ENCODE assay signal across 9 mouse cellular contexts in the genomic region with DNA sequence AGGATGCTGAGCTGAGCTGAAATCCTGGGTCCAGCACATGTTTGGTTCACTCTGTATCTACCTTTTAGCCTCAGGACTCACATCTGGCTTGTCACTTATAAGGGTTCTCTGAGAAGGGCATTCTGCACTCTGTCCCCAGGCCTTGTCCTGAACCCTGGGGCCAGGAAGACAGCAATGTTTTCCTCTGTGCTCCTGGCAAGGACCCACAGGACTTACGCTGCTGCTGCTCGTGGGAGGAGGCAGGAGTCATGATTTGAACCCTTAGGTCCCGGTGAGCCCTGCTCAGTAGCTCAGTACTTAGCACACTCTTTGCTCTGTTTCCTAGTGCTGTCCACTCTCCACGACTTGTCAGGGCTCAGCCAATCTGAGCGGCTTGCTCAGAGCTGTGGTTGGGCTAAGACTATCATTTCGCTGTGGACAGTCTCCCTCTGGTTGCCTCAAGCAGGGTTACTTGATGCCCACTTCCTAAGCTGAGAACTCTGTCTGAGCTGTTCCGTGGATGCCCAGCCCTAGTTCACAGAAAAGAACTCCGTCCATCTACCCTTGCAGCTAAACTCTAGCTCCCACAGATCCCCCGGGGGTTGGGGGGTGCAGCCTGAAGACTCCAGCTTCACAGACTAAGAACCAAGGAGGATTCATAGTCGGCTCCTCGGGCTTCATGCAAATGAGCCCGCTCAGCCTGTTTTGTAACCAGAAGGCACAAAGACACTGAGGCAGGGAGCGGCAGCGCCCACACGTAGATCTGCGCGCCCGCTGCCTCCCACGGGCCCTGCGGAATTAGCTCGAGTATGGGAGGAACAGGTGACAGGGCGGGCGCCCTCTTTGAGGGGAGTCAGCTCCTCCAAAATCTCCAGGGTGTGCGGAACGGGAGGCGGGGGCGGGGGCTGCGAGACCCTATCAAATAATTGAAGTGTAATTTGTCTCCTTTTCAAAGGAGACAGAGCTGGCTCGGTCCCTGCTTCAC. TPM values are rescaled to one million over a fixed set of nuclear protein-coding genes. Genes with fewer than 3 reads are reported as not detected.
DNase-seq lines count a peak whose midpoint lies in the region; ATAC-seq and TF ChIP-seq lines count a peak whose summit lies in the region.
"Had no signal": no experiment of that assay in that cellular context is flagged by ENCODE, and none has a peak within 500 bp of the region (broad histone marks: within the 10 kb centered on the region; RNA-seq: fewer than 3 reads in every experiment).

No protein-coding gene starts in this region.

- H3K4me2 ChIP-seq in lung, embryonic 15.5 days, result peak overlapping the region; percentile 45
- H3K4me2 ChIP-seq in forebrain, embryonic 15.5 days (replicated peaks), result peak overlapping the region; percentile 63
- peak overlapping the region; percentile 58 for H3K4me2 ChIP-seq in midbrain, embryonic 16.5 days (ENCODE audit: low read length)

- DNase-seq in lung, postnatal 36 days, result no peak
- peak; percentile 81 to 90 for DNase-seq in layer of hippocampus, adult 2 months (ENCODE audit: low spot score in 2 of 2)
- no peak for DNase-seq in ovary, postnatal 10 days (ENCODE audit: low spot score)
- no peak for DNase-seq in gastrocnemius, postnatal 10 days

- H3K9ac ChIP-seq in lung, embryonic 15.5 days, result no peak overlapping the region
- peak overlapping the region; percentile 52 for H3K9ac ChIP-seq in forebrain, embryonic 15.5 days (replicated peaks)
- H3K9ac ChIP-seq in midbrain, embryonic 16.5 days (ENCODE audit: low read depth, low read length), result peak overlapping the region; percentile 61
- H3K9ac ChIP-seq: liver, embryonic 14.5 days had no signal

- no peaks in the 10 kb centered on the region for H3K36me3 ChIP-seq in lung, embryonic 15.5 days
- H3K36me3 ChIP-seq in forebrain, embryonic 15.5 days, result no peaks in the 10 kb centered on the region
- no peaks in the 10 kb centered on the region for H3K36me3 ChIP-seq in midbrain, embryonic 16.5 days (ENCODE audit: control insufficient read depth, insufficient read depth, low read length)

- no peak overlapping the region for H3K27ac ChIP-seq in lung, embryonic 15.5 days
- peak overlapping the region; percentile 79 for H3K27ac ChIP-seq in forebrain, embryonic 15.5 days (replicated peaks)
- peak overlapping the region; percentile 97 for H3K27ac ChIP-seq in layer of hippocampus, adult 2 months
- peak overlapping the region; percentile 71 for H3K27ac ChIP-seq in midbrain, embryonic 16.5 days (ENCODE audit: low read length)
- H3K27ac ChIP-seq: liver, embryonic 14.5 days had no signal

- H3K27me3 ChIP-seq in lung, embryonic 15.5 days, result peaks cover 38% of the 10 kb centered on the region
- no peaks in the 10 kb centered on the region for H3K27me3 ChIP-seq in forebrain, embryonic 15.5 days
- no peaks in the 10 kb centered on the region for H3K27me3 ChIP-seq in midbrain, embryonic 16.5 days (ENCODE audit: control insufficient read depth, insufficient read depth, low read depth, low read length)

- 10% methylated on average over 29 of the region's 29 CpGs for WGBS in lung, embryonic 15.5 days
- 6% methylated on average over 29 of the region's 29 CpGs for WGBS in forebrain, embryonic 15.5 days
- 7% methylated on average over 29 of the region's 29 CpGs for WGBS in midbrain, embryonic 16.5 days

- peaks cover 12% of the 10 kb centered on the region for H3K4me1 ChIP-seq in lung, embryonic 15.5 days
- peaks cover 36% of the 10 kb centered on the region for H3K4me1 ChIP-seq in forebrain, embryonic 15.5 days
- peaks cover 15% of the 10 kb centered on the region for H3K4me1 ChIP-seq in midbrain, embryonic 16.5 days (ENCODE audit: control insufficient read depth, insufficient read depth, low read length)

- no peaks in the 10 kb centered on the region for H3K9me3 ChIP-seq in lung, embryonic 15.5 days
- H3K9me3 ChIP-seq in forebrain, embryonic 15.5 days, result no peaks in the 10 kb centered on the region
- H3K9me3 ChIP-seq in midbrain, embryonic 16.5 days (replicated peaks; ENCODE audit: control insufficient read depth, low read length, poor library complexity, severe bottlenecking), result no peaks in the 10 kb centered on the region

- peak overlapping the region; percentile 14; the same call in 1 of the 2 replicates for H3K4me3 ChIP-seq in lung, embryonic 15.5 days
- H3K4me3 ChIP-seq in forebrain, embryonic 15.5 days, result peak overlapping the region; percentile 32
- H3K4me3 ChIP-seq in layer of hippocampus, adult 2 months, result peak overlapping the region; percentile 37
- peak overlapping the region; percentile 26 for H3K4me3 ChIP-seq in midbrain, embryonic 16.5 days (ENCODE audit: low read depth, low read length)

- no peak; the same call in 1 of the 2 replicates for ATAC-seq in lung, embryonic 15.5 days (ENCODE audit: borderline replicate concordance, extremely low read depth, low FRiP score, low TSS enrichment)
- peak; percentile 65 for ATAC-seq in forebrain, embryonic 15.5 days (replicated peaks)
- peak; percentile 50 for ATAC-seq in midbrain, embryonic 16.5 days
- ATAC-seq in inflammation-experienced regulatory T-cells, adult 6 months, result no peak

- TF ChIP-seq CTCF in layer of hippocampus, adult 2 months (conservative IDR thresholded peaks at IDR 0.05), result no peak

RNA-seq across cellular contexts. Expression of a gene that starts 14.5 kb away (rescaled TPM):
- polyA plus RNA-seq in lung, embryonic 15.5 days (2015; fragmentation: Nextera tagmentation; extraction: Ambion mirVana), result 0.35 and 0.76 TPM in 2 replicates
- polyA plus RNA-seq in forebrain, embryonic 15.5 days (2015; fragmentation: Nextera tagmentation; extraction: Ambion mirVana), result 24.0 and 26.9 TPM in 2 replicates
- total RNA-seq in layer of hippocampus, adult 2 months (2021), result 10 to 100 TPM; 47.7 to 55.7 TPM
- 10.1 and 16.2 TPM in 2 replicates for polyA plus RNA-seq in midbrain, embryonic 16.5 days (2015; fragmentation: Nextera tagmentation; extraction: Ambion mirVana)
- not detected for polyA plus RNA-seq in inflammation-experienced regulatory T-cells, adult 6 months (2017; shearing (Covaris generic))
- 10 to 100 TPM; 15.2 to 20.2 TPM for total RNA-seq in gastrocnemius, postnatal 10 days (2021)

RNA-seq across cellular contexts. Expression of a gene that starts 22.9 kb away (rescaled TPM):
- polyA plus RNA-seq in lung, embryonic 15.5 days (2015; fragmentation: Nextera tagmentation; extraction: Ambion mirVana), result 25.7 and 26.7 TPM in 2 replicates
- polyA plus RNA-seq in forebrain, embryonic 15.5 days (2015; fragmentation: Nextera tagmentation; extraction: Ambion mirVana), result 17.0 and 18.1 TPM in 2 replicates
- total RNA-seq in layer of hippocampus, adult 2 months (2021), result 10 to 100 TPM; 25.5 to 31.2 TPM
- 20.4 and 20.6 TPM in 2 replicates for polyA plus RNA-seq in midbrain, embryonic 16.5 days (2015; fragmentation: Nextera tagmentation; extraction: Ambion mirVana)
- 10 to 100 TPM; 11.3 to 19.4 (median 16.5) TPM for polyA plus RNA-seq in inflammation-experienced regulatory T-cells, adult 6 months (2017; shearing (Covaris generic))
- total RNA-seq in gastrocnemius, postnatal 10 days (2021), result 10 to 100 TPM; 11.5 to 14.5 TPM

RNA-seq across cellular contexts. Expression of a gene that starts 58.9 kb away (rescaled TPM):
- 0.06 and 0.09 TPM in 2 replicates for polyA plus RNA-seq in lung, embryonic 15.5 days (2015; fragmentation: Nextera tagmentation; extraction: Ambion mirVana)
- 0.11 and 0.29 TPM in 2 replicates for polyA plus RNA-seq in forebrain, embryonic 15.5 days (2015; fragmentation: Nextera tagmentation; extraction: Ambion mirVana)
- total RNA-seq in layer of hippocampus, adult 2 months (2021), result under 1 TPM in 1 of 2 experiments, not detected in 1; 0.15 TPM
- 0.88 and 1.4 TPM in 2 replicates for polyA plus RNA-seq in midbrain, embryonic 16.5 days (2015; fragmentation: Nextera tagmentation; extraction: Ambion mirVana)
- polyA plus RNA-seq in inflammation-experienced regulatory T-cells, adult 6 months (2017; shearing (Covaris generic)), result not detected
- total RNA-seq in gastrocnemius, postnatal 10 days (2021), result not detected

Comparison
In these comparisons a context has a peak if more than half of its experiments do, and no peak if none do; other contexts are left out.
1. ATAC-seq: peak in forebrain, embryonic 15.5 days (single experiment) and midbrain, embryonic 16.5 days (single experiment); none in lung, embryonic 15.5 days (single experiment) and inflammation-experienced regulatory T-cells, adult 6 months (single experiment).
2. DNase-seq: peak in layer of hippocampus, adult 2 months (2 of 2); none in lung, postnatal 36 days (single experiment), ovary, postnatal 10 days (single experiment) and gastrocnemius, postnatal 10 days (single experiment).
3. Peak in every context shown above with its lines, with median percentiles within 50 percentile points of each other: H3K4me2 ChIP-seq and H3K4me3 ChIP-seq.